15 mouse cellular contexts compared by ENCODE assay signal in the genomic region with DNA sequence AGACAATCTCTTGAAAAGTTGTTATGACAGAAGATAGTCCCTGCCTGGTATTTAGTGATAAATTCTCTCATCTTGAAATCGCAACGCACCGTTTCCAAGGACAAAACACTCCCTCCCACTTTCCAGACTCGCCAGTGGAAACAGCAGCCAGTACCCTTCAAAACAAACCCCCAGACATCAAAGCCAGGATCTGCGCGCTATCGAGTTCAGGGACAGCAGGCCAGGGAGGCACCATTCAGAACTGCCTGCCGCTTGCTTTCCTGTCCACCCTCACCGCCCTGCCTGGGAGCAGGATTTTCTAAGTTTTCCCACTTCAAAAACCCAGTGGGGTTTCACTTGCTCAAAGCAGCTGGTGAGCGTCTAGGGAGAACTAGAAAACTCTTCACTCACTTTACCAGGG. TPM values are rescaled to one million over a fixed set of nuclear protein-coding genes. Genes with fewer than 3 reads are reported as not detected.
DNase-seq lines count a peak whose midpoint lies in the region; ATAC-seq and TF ChIP-seq lines count a peak whose summit lies in the region.
"Had no signal": no experiment of that assay in that cellular context is flagged by ENCODE, and none has a peak within 500 bp of the region (broad histone marks: within the 10 kb centered on the region; RNA-seq: fewer than 3 reads in every experiment).

No protein-coding gene starts in this region.

- DNase-seq in heart, adult 11 months, result no peak
- no peak for DNase-seq in midbrain, embryonic 10.5 days (ENCODE audit: low spot score)
- peak; percentile 66 for DNase-seq in adrenal gland, adult 2 months
- no peak for DNase-seq in lung, postnatal 14 days
- no peak for DNase-seq in frontal cortex, postnatal 36 days (ENCODE audit: low spot score in 2 of 2)
- DNase-seq: cerebellum, adult 9-10 months; gastrocnemius, postnatal 25 days; thymus, adult 18-20 months had no signal

- H3K27ac ChIP-seq in heart, embryonic 15.5 days, result no peak overlapping the region
- peak overlapping the region; percentile 45 for H3K27ac ChIP-seq in midbrain, embryonic 15.5 days
- no peak overlapping the region for H3K27ac ChIP-seq in midbrain, embryonic 10.5 days (replicated peaks)
- peak overlapping the region; percentile 12; the same call in 1 of the 2 replicates for H3K27ac ChIP-seq in cortical plate, adult 2 months (ENCODE audit: insufficient read depth, low read length)
- H3K27ac ChIP-seq: neural tube, embryonic 12.5 days had no signal

- WGBS in heart, embryonic 15.5 days, result 15% methylated on average over 10 of the region's 10 CpGs
- WGBS in midbrain, embryonic 15.5 days, result 26% methylated on average over 10 of the region's 10 CpGs
- WGBS in midbrain, embryonic 10.5 days, result 48% methylated on average over 10 of the region's 10 CpGs

- H3K4me1 ChIP-seq in heart, embryonic 15.5 days (replicated peaks), result peaks cover 5% of the 10 kb centered on the region; the same call in 1 of the 2 replicates
- peaks cover 18% of the 10 kb centered on the region for H3K4me1 ChIP-seq in midbrain, embryonic 15.5 days
- H3K4me1 ChIP-seq in midbrain, embryonic 10.5 days, result peaks cover 12% of the 10 kb centered on the region
- H3K4me1 ChIP-seq in cortical plate, adult 2 months (ENCODE audit: control insufficient read depth, insufficient read depth, low read length), result no peaks in the 10 kb centered on the region; the same call in 1 of the 2 replicates
- H3K4me1 ChIP-seq: neural tube, embryonic 12.5 days had no signal

- no peak overlapping the region for H3K4me3 ChIP-seq in heart, embryonic 15.5 days
- H3K4me3 ChIP-seq in midbrain, embryonic 15.5 days, result no peak overlapping the region
- H3K4me3 ChIP-seq in midbrain, embryonic 10.5 days, result no peak overlapping the region
- no peak overlapping the region for H3K4me3 ChIP-seq in cortical plate, adult 2 months (ENCODE audit: insufficient read depth, low read length)
- H3K4me3 ChIP-seq: neural tube, embryonic 12.5 days had no signal

- no peak for TF ChIP-seq CTCF in cortical plate, adult 2 months (IDR thresholded peaks at IDR 0.05; ENCODE audit: extremely low read depth, insufficient read depth, low read length)

- no peaks in the 10 kb centered on the region for H3K9me3 ChIP-seq in heart, embryonic 15.5 days (replicated peaks)
- H3K9me3 ChIP-seq in midbrain, embryonic 15.5 days, result no peaks in the 10 kb centered on the region
- H3K9me3 ChIP-seq in midbrain, embryonic 10.5 days (replicated peaks), result no peaks in the 10 kb centered on the region
- H3K9me3 ChIP-seq: neural tube, embryonic 12.5 days had no signal

- H3K4me2 ChIP-seq in heart, embryonic 15.5 days, result peak overlapping the region; percentile 26
- peak overlapping the region; percentile 20; the same call in 1 of the 2 replicates for H3K4me2 ChIP-seq in midbrain, embryonic 15.5 days
- H3K4me2 ChIP-seq: neural tube, embryonic 12.5 days had no signal

- no peaks in the 10 kb centered on the region for H3K27me3 ChIP-seq in heart, embryonic 15.5 days
- H3K27me3 ChIP-seq in midbrain, embryonic 15.5 days (replicated peaks), result no peaks in the 10 kb centered on the region
- H3K27me3 ChIP-seq in midbrain, embryonic 10.5 days (ENCODE audit: low read depth, poor library complexity, severe bottlenecking), result no peaks in the 10 kb centered on the region
- H3K27me3 ChIP-seq: neural tube, embryonic 12.5 days had no signal

- H3K36me3 ChIP-seq in heart, embryonic 15.5 days, result no peaks in the 10 kb centered on the region
- no peaks in the 10 kb centered on the region for H3K36me3 ChIP-seq in midbrain, embryonic 15.5 days (replicated peaks)
- H3K36me3 ChIP-seq in midbrain, embryonic 10.5 days, result no peaks in the 10 kb centered on the region
- H3K36me3 ChIP-seq: neural tube, embryonic 12.5 days had no signal

- ATAC-seq in heart, embryonic 15.5 days (replicated peaks; ENCODE audit: insufficient number of reproducible peaks, insufficient read depth, low FRiP score, low read depth), result peak; percentile 35; the same call in 1 of the 2 replicates
- no peak for ATAC-seq in midbrain, embryonic 15.5 days (replicated peaks)
- ATAC-seq: CD4-positive, CD25-positive, alpha-beta regulatory T cell, adult 4 months; inflammation-experienced regulatory T-cells, adult 6 months had no signal

- no peak for TF ChIP-seq POLR2A in cortical plate, adult 2 months (IDR thresholded peaks at IDR 0.05; ENCODE audit: extremely low read depth, insufficient read depth, low read length)

- H3K9ac ChIP-seq in heart, embryonic 15.5 days, result no peak overlapping the region
- no peak overlapping the region for H3K9ac ChIP-seq in midbrain, embryonic 15.5 days
- H3K9ac ChIP-seq: neural tube, embryonic 12.5 days had no signal

RNA-seq across cellular contexts. Expression of gene Flt1, which starts 44.6 kb away (rescaled TPM):
- polyA plus RNA-seq in heart, embryonic 15.5 days (2015; fragmentation: Nextera tagmentation; extraction: Ambion mirVana), result 22.3 and 24.0 TPM in 2 replicates
- 13.4 and 15.1 TPM in 2 replicates for polyA plus RNA-seq in midbrain, embryonic 15.5 days (2015; fragmentation: Nextera tagmentation; extraction: Ambion mirVana)
- polyA plus RNA-seq in midbrain, embryonic 10.5 days (2016; fragmentation: Nextera tagmentation; extraction: Ambion mirVana), result 10.5 and 11.1 TPM in 2 replicates
- total RNA-seq in adrenal gland, adult 2 months (2021), result 10 to 100 TPM; 52.1 to 76.3 TPM
- polyA plus RNA-seq in adrenal gland, adult 2 months (2012; rRNA removed), result 7.7 and 8.9 TPM in 2 replicates
- polyA plus RNA-seq in cortical plate, adult 2 months (2012; rRNA removed), result 27.0 and 27.3 TPM in 2 replicates
- total RNA-seq: megakaryocyte-erythroid progenitor cell, adult 5-6 weeks had no signal
- polyA plus RNA-seq: inflammation-experienced regulatory T-cells, adult 6 months had no signal

Comparison
In these comparisons a context has a peak if more than half of its experiments do, and no peak if none do; other contexts are left out.
1. H3K27ac ChIP-seq: peak in midbrain, embryonic 15.5 days (single experiment) and cortical plate, adult 2 months (single experiment); none in heart, embryonic 15.5 days (single experiment) and midbrain, embryonic 10.5 days (single experiment).